Mouse (Mus musculus) lung, postnatal 0 days (tissue): Measurements from ENCODE around the gene Smoc1. TPM values are rescaled to one million over a fixed set of nuclear protein-coding genes. Genes with fewer than 3 reads are reported as not detected.

Experiments
- ATAC-seq: fragments of 200-750 bp; cut with Nextera tagmentation; 2 replicates; pipeline ENCODE4 v1.8.0; 2017; ENCODE audit warnings: moderate library complexity
- DNase-seq: peaks from one replicate; pipeline ENCODE4 v3.0.0-alpha.2; 2016; ENCODE audit warnings: low spot score
- H3K27ac ChIP-seq: fragments of 300-500 bp; sonication (generic); 2 replicates; pipeline ENCODE4 v1.5.1; 2014; ENCODE audit warnings: antibody characterized with exemption, mild to moderate bottlenecking, low read length, mixed read lengths
- H3K27me3 ChIP-seq: fragments of 300-500 bp; sonication (generic); replicated peaks from 2 replicates; pipeline ENCODE4 v1.6.1; 2014; ENCODE audit warnings: low read length, mixed read lengths; ENCODE audit not compliant: insufficient read depth
- H3K36me3 ChIP-seq: fragments of 300-500 bp; sonication (generic); 2 replicates; pipeline ENCODE4 v1.6.1; 2014; ENCODE audit warnings: low read length, mixed read lengths; ENCODE audit not compliant: insufficient read depth
- H3K4me1 ChIP-seq: fragments of 300-500 bp; sonication (generic); 2 replicates; pipeline ENCODE4 v1.6.1; 2014; ENCODE audit warnings: antibody characterized with exemption, low read depth, low read length, mixed read lengths; ENCODE audit not compliant: insufficient read depth
- H3K4me2 ChIP-seq: fragments of 300-500 bp; sonication (generic); replicated peaks from 2 replicates; pipeline ENCODE4 v1.6.1; 2014; ENCODE audit warnings: low read depth, mild to moderate bottlenecking, low read length, moderate library complexity, mixed read lengths
- H3K4me3 ChIP-seq: fragments of 300-500 bp; sonication (generic); 2 replicates; pipeline ENCODE4 v1.5.1; 2014; ENCODE audit warnings: low read depth, low read length
- H3K9ac ChIP-seq: fragments of 300-500 bp; sonication (generic); replicated peaks from 2 replicates; pipeline ENCODE4 v1.6.1; 2014; ENCODE audit warnings: low read depth, mild to moderate bottlenecking
- H3K9me3 ChIP-seq: fragments of 300-500 bp; sonication (generic); 2 replicates; pipeline ENCODE4 v1.6.1; 2016; ENCODE audit warnings: low read length, mixed read lengths
- CTCF ChIP-seq: IDR thresholded peaks from 2 replicates; pipeline ENCODE4 v1.5.1; 2016; ENCODE audit warnings: antibody characterized with exemption, mild to moderate bottlenecking
- EP300 ChIP-seq: IDR thresholded peaks from 2 replicates; pipeline ENCODE4 v1.6.1; 2016; ENCODE audit warnings: antibody characterized with exemption, mild to moderate bottlenecking, control low read depth
- WGBS: fragments of 180-500 bp; shearing (Covaris S2); extraction: QIAGEN DNeasy Blood & Tissue Kit; methylation state at CpG from one replicate; pipeline ENCODE4 v1.1.7; 2014; 5-methylcytosine and 5-hydroxymethylcytosine counted together
- polyA plus RNA-seq: library from polyadenylated mRNA; unstranded; fragments of >200 nt; fragmentation: Nextera tagmentation; extraction: Ambion mirVana; gene quantifications from 2 replicates; pipeline ENCODE4 v1.2.1, GENCODE M21; 2015

Gene Smoc1
- polyA plus RNA-seq, 1 experiment from 2014 or later = 0.19 TPM

DNA sequence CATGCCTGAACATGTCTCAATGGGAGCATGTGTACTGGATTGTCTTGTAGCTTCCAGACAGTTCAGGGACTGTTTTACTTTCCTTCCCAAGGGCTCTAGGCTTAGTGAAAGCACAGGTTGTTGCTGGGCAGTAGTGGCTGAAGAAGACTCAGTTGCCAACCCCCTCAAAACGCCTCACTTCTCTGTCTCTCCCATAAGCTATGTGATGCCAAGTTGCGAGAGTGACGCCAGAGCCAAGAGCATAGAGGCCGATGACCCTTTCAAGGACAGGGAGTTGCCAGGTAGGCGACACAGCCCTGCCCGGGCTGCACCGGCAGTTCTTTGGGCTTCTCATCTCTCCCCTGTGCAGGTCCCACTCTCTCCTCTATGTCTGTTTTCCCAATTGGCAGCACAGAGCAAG lies 141.4 kb downstream of the Smoc1 start:
- DNase-seq (no peak), ATAC-seq (no peak)
- no peak overlapping the region for H3K4me2 ChIP-seq
- H3K4me1 ChIP-seq = no peaks in the 10 kb centered on the region
- no peaks in the 10 kb centered on the region for H3K36me3 ChIP-seq
- no peak overlapping the region for H3K4me3 ChIP-seq
- no peaks in the 10 kb centered on the region for H3K9me3 ChIP-seq
- TF ChIP-seq CTCF (no peak), EP300 (no peak)
- no peaks in the 10 kb centered on the region for H3K27me3 ChIP-seq
- no peak overlapping the region for H3K27ac ChIP-seq
- H3K9ac ChIP-seq = no peak overlapping the region
- 90% methylated on average over 7 of the region's 7 CpGs for WGBS

DNA sequence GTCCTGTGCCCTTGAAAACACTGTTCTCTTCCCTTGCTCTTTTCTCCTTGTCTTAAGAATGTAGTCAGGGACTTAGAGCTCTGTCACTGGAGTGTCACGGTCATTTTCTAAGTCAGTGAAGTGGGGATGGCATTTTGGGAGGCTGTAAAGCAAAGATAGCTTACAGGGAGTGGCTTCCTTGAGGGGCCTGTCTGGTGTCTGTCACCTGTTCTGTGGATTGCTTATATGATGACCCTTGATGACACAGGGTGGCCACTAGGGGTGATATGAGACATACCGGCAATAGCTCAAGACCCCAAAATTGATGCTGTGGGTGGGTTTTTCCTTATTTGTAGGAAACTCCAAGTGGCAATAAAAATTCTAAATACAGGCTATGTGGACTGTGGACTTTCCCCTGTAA lies 141.9 kb downstream of the Smoc1 start:
- Histone ChIP-seq H3K4me1 (no peaks in the 10 kb centered on the region), H3K27me3 (no peaks in the 10 kb centered on the region), H3K9ac (no peak overlapping the region), H3K27ac (no peak overlapping the region), H3K4me3 (no peak overlapping the region), H3K4me2 (no peak overlapping the region), H3K9me3 (no peaks in the 10 kb centered on the region), H3K36me3 (no peaks in the 10 kb centered on the region)
- 69% methylated on average over 2 of the region's 2 CpGs for WGBS
- no peak for ATAC-seq
- 0 out of 2 replicates have a peak, but pooled peaks have one; percentile 27 for TF ChIP-seq CTCF
- TF ChIP-seq EP300 = no peak
- DNase-seq = no peak

DNA sequence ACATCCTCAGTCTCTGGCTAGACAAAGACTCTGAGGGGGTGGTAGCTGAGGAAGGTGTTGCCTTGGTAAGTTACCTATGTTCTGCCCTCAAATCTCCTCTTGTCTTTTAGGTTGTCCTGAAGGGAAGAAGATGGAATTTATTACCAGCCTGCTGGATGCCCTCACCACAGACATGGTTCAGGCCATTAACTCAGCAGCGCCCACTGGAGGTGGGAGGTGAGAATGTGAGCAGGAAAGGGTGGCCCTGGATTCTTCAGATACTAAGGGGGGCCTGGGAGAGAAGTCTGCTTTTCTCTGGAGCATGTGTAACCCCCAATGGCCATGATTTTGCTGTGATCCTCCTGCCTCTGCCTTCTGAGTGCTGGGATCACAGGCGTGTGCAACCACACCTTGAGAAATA lies 143.5 kb downstream of the Smoc1 start:
- Histone ChIP-seq H3K9me3 (no peaks in the 10 kb centered on the region), H3K4me3 (no peak overlapping the region), H3K4me1 (no peaks in the 10 kb centered on the region), H3K27me3 (no peaks in the 10 kb centered on the region), H3K36me3 (no peaks in the 10 kb centered on the region), H3K4me2 (no peak overlapping the region), H3K9ac (no peak overlapping the region), H3K27ac (no peak overlapping the region)
- TF ChIP-seq EP300 (no peak), CTCF (peak; percentile 49)
- ATAC-seq (no peak), DNase-seq (no peak)
- 81% methylated on average over 2 of the region's 2 CpGs for WGBS

- H3K9me3 ChIP-seq = no peaks in the 10 kb centered on the region
- ATAC-seq = no peak
- H3K9ac ChIP-seq = no peak overlapping the region
- H3K4me2 ChIP-seq = no peak overlapping the region
- no peaks in the 10 kb centered on the region for H3K36me3 ChIP-seq
- 77% methylated on average over 3 of the region's 3 CpGs for WGBS
- no peak for DNase-seq
- H3K4me1 ChIP-seq = no peaks in the 10 kb centered on the region
- no peaks in the 10 kb centered on the region for H3K27me3 ChIP-seq
- TF ChIP-seq EP300 (no peak), CTCF (no peak)
- no peak overlapping the region for H3K27ac ChIP-seq
- no peak overlapping the region for H3K4me3 ChIP-seq
Observed at GRCm38 (mm10) chr12:81173011-81173410, 146.4 kb downstream of the Smoc1 start.

DNA sequence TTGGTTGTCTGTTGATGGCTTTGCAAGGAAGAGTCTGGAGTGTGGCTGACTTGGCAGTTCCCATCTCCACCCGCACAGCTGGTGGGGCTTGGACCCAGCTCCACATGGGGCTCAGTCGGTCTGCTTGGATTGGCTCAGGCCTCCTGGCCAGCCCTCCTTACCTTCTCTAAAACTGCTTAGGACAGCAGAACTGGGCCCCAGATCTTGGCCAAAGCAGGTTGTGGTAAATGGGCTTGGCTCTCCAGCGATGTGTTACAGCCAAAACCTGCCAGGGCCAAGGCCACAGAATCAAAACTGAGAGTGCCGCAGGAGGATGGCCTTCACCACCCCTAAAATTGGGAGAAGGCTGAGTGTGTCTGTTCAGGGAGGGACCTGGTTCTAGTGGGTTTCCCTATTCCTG lies 147.3 kb downstream of the Smoc1 start:
- no peak overlapping the region for H3K27ac ChIP-seq
- H3K36me3 ChIP-seq = no peaks in the 10 kb centered on the region
- no peak for ATAC-seq
- H3K9me3 ChIP-seq = no peaks in the 10 kb centered on the region
- H3K27me3 ChIP-seq = no peaks in the 10 kb centered on the region
- H3K4me1 ChIP-seq = no peaks in the 10 kb centered on the region
- TF ChIP-seq EP300 (no peak), CTCF (no peak)
- 83% methylated on average over 4 of the region's 4 CpGs for WGBS
- H3K4me3 ChIP-seq = no peak overlapping the region
- no peak for DNase-seq
- H3K9ac ChIP-seq = no peak overlapping the region
- H3K4me2 ChIP-seq = no peak overlapping the region

DNA sequence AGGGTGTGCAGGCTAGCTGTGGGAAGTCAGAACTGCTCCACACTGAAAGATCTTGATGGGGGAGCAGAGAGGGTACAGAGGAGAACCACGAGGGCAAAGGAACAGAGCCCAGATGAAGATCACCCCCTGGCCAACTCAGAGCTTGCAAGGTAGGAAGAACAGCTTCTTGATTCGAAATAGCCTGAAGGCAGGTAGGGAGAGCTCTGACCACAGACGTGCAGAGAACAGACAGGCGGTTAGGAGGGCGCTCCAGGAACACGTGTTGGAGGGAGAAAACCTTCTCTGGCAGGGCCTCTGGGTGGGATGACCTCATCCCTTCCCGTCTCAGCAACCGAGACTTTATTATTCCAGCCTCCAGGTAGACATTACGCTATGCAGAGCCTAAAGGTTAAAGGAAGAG lies 148.6 kb downstream of the Smoc1 start:
- no peaks in the 10 kb centered on the region for H3K27me3 ChIP-seq
- TF ChIP-seq EP300 (no peak), CTCF (no peak)
- no peak for DNase-seq
- H3K4me2 ChIP-seq = no peak overlapping the region
- no peak overlapping the region for H3K4me3 ChIP-seq
- H3K9ac ChIP-seq = no peak overlapping the region
- H3K4me1 ChIP-seq = no peaks in the 10 kb centered on the region
- no peak for ATAC-seq
- 54% methylated on average over 9 of the region's 9 CpGs for WGBS
- H3K36me3 ChIP-seq = no peaks in the 10 kb centered on the region
- H3K27ac ChIP-seq = no peak overlapping the region
- no peaks in the 10 kb centered on the region for H3K9me3 ChIP-seq

- Histone ChIP-seq H3K4me1 (no peaks in the 10 kb centered on the region), H3K27ac (no peak overlapping the region), H3K4me3 (no peak overlapping the region), H3K9me3 (no peaks in the 10 kb centered on the region), H3K36me3 (no peaks in the 10 kb centered on the region), H3K4me2 (no peak overlapping the region), H3K9ac (no peak overlapping the region), H3K27me3 (no peaks in the 10 kb centered on the region)
- TF ChIP-seq EP300 (no peak), CTCF (peak; percentile 89)
- DNase-seq (peak; percentile 49), ATAC-seq (no peak)
- 57% methylated on average over 3 of the region's 3 CpGs for whole genome bisulfite sequencing
Observed at GRCm38 (mm10) chr12:81182073-81182472, 155.5 kb downstream of the Smoc1 start.
